Mouse (Mus musculus) kidney, embryonic 15.5 days (tissue): ENCODE data around the gene Slc30a2. TPM values are rescaled to one million over a fixed set of nuclear protein-coding genes. Genes with fewer than 3 reads are reported as not detected.
A peak's percentile ranks its signal among the peaks of the same experiment; 100 is the strongest.
"Not testable (repeated sequence)": the region's sequence is repeated elsewhere in the genome, so short reads cannot be mapped to it uniquely, and the experiment has no call there.

ENCODE experiments used
- ATAC-seq: fragments of 200-750 bp; cut with Nextera tagmentation; replicated peaks from 2 replicates; pipeline ENCODE4 v1.8.0; 2017; ENCODE audit warnings: moderate TSS enrichment; ENCODE audit not compliant: low FRiP score
- H3K27ac ChIP-seq: fragments of 300-500 bp; sonication (generic); 2 replicates; pipeline ENCODE4 v1.5.1; 2015; ENCODE audit warnings: mild to moderate bottlenecking, inconsistent platforms
- H3K27me3 ChIP-seq: fragments of 300-500 bp; sonication (generic); 2 replicates; pipeline ENCODE4 v1.6.1; 2015; ENCODE audit warnings: inconsistent platforms
- H3K36me3 ChIP-seq: fragments of 300-500 bp; sonication (generic); 2 replicates; pipeline ENCODE4 v1.6.1; 2015; ENCODE audit warnings: inconsistent platforms
- H3K4me1 ChIP-seq: fragments of 300-500 bp; sonication (generic); 2 replicates; pipeline ENCODE4 v1.6.1; 2015; ENCODE audit warnings: inconsistent platforms
- H3K4me2 ChIP-seq: fragments of 300-500 bp; sonication (generic); 2 replicates; pipeline ENCODE4 v1.6.1; 2015; ENCODE audit warnings: moderate library complexity, mild to moderate bottlenecking, inconsistent platforms
- H3K4me3 ChIP-seq: fragments of 300-500 bp; sonication (generic); replicated peaks from 2 replicates; pipeline ENCODE4 v1.5.1; 2015; ENCODE audit warnings: mild to moderate bottlenecking, inconsistent platforms
- H3K9ac ChIP-seq: fragments of 300-500 bp; sonication (generic); 2 replicates; pipeline ENCODE4 v1.6.1; 2015; ENCODE audit warnings: mild to moderate bottlenecking, inconsistent platforms
- H3K9me3 ChIP-seq: fragments of 300-500 bp; sonication (generic); replicated peaks from 2 replicates; pipeline ENCODE4 v1.6.1; 2016; ENCODE audit warnings: inconsistent platforms
- WGBS: fragments of 180-500 bp; shearing (Covaris S2); methylation state at CpG from one replicate; pipeline ENCODE4 v1.1.7; 2015; ENCODE audit warnings: mixed read lengths; 5-methylcytosine and 5-hydroxymethylcytosine counted together
- polyA plus RNA-seq: library from polyadenylated mRNA; unstranded; fragments of >200 nt; fragmentation: Nextera tagmentation; extraction: Ambion mirVana; gene quantifications from 2 replicates; pipeline ENCODE4 v1.2.1, GENCODE M21; 2015

Slc30a2 gene
- polyA plus RNA-seq, 1 experiment from 2014 or later = 1.1 TPM

- 53% methylated on average over 5 of the region's 5 CpGs for WGBS
- Histone ChIP-seq H3K4me2 (no peak overlapping the region), H3K36me3 (no peaks in the 10 kb centered on the region), H3K4me1 (peaks cover 11% of the 10 kb centered on the region; the same call in 1 of the 2 replicates), H3K27ac (no peak overlapping the region), H3K9me3 (no peaks in the 10 kb centered on the region), H3K9ac (no peak overlapping the region), H3K4me3 (no peak overlapping the region), H3K27me3 (no peaks in the 10 kb centered on the region)
- no peak for ATAC-seq
These were observed 18.3 kb upstream of the Slc30a2 start for GRCm38 (mm10) chr4:134324655-134325054.

GRCm38 (mm10) chr4:134326859-134327530 lies 16.0 kb upstream of the Slc30a2 start:
- H3K36me3 ChIP-seq = no peaks in the 10 kb centered on the region
- H3K4me3 ChIP-seq = no peak overlapping the region
- 62% methylated on average over 5 of the region's 5 CpGs for WGBS
- H3K4me1 ChIP-seq = peaks cover 11% of the 10 kb centered on the region; the same call in 1 of the 2 replicates
- peak; percentile 73 for ATAC-seq
- H3K4me2 ChIP-seq = no peak overlapping the region
- H3K9ac ChIP-seq = no peak overlapping the region
- peak overlapping the region; percentile 68; the same call in 1 of the 2 replicates for H3K27ac ChIP-seq
- no peaks in the 10 kb centered on the region for H3K27me3 ChIP-seq
- no peaks in the 10 kb centered on the region for H3K9me3 ChIP-seq

GRCm38 (mm10) chr4:134328151-134328550 lies 14.8 kb upstream of the Slc30a2 start:
- H3K9me3 ChIP-seq = no peaks in the 10 kb centered on the region

GRCm38 (mm10) chr4:134328832-134329231 lies 14.1 kb upstream of the Slc30a2 start:
- 88% methylated on average over 8 of the region's 8 CpGs for WGBS
- no peak overlapping the region for H3K4me3 ChIP-seq
- no peak overlapping the region for H3K9ac ChIP-seq
- no peaks in the 10 kb centered on the region for H3K9me3 ChIP-seq
- H3K4me2 ChIP-seq = no peak overlapping the region
- no peak for ATAC-seq
- no peaks in the 10 kb centered on the region for H3K27me3 ChIP-seq
- H3K27ac ChIP-seq = no peak overlapping the region
- H3K36me3 ChIP-seq = no peaks in the 10 kb centered on the region
- H3K4me1 ChIP-seq = peaks cover 11% of the 10 kb centered on the region; the same call in 1 of the 2 replicates

More at GRCm38 (mm10) chr4:134328151-134328550, 14.8 kb upstream of the Slc30a2 start:
- Histone ChIP-seq H3K4me2 (no peak overlapping the region), H3K4me1 (peaks cover 11% of the 10 kb centered on the region; the same call in 1 of the 2 replicates), H3K9ac (no peak overlapping the region), H3K27ac (peak overlapping the region; percentile 68; the same call in 1 of the 2 replicates), H3K4me3 (no peak overlapping the region), H3K27me3 (no peaks in the 10 kb centered on the region), H3K36me3 (no peaks in the 10 kb centered on the region)
- no peak for ATAC-seq
- 47% methylated on average over 8 of the region's 8 CpGs for WGBS

GRCm38 (mm10) chr4:134330281-134330680 lies 12.7 kb upstream of the Slc30a2 start:
- no peak; the same call in 1 of the 2 replicates for ATAC-seq
- H3K27ac ChIP-seq = peak overlapping the region; percentile 15; the same call in 1 of the 2 replicates
- no peaks in the 10 kb centered on the region for H3K36me3 ChIP-seq
- no peak overlapping the region for H3K4me3 ChIP-seq
- peaks cover 11% of the 10 kb centered on the region; the same call in 1 of the 2 replicates for H3K4me1 ChIP-seq
- no peaks in the 10 kb centered on the region for H3K9me3 ChIP-seq
- WGBS = 56% methylated on average over 5 of the region's 5 CpGs
- no peak overlapping the region for H3K4me2 ChIP-seq
- H3K27me3 ChIP-seq = no peaks in the 10 kb centered on the region
- no peak overlapping the region for H3K9ac ChIP-seq

- WGBS = 66% methylated on average over 6 of the region's 6 CpGs
- not testable (repeated sequence) for H3K27ac ChIP-seq, H3K9ac ChIP-seq, H3K9me3 ChIP-seq, H3K4me3 ChIP-seq, H3K36me3 ChIP-seq, H3K4me2 ChIP-seq, ATAC-seq
- peaks cover 15% of the 10 kb centered on the region for H3K4me1 ChIP-seq
- peaks cover 56% of the 10 kb centered on the region for H3K27me3 ChIP-seq
These were observed 1.8 kb upstream of the Slc30a2 start for GRCm38 (mm10) chr4:134341231-134341630.

- Histone ChIP-seq H3K4me3 (no peak overlapping the region), H3K9ac (no peak overlapping the region)
- 41% methylated on average over 11 of the region's 11 CpGs for WGBS
These were observed 685 bp upstream of the Slc30a2 start for GRCm38 (mm10) chr4:134342213-134342779.

GRCm38 (mm10) chr4:134344620-134345019 lies 1.6 kb downstream of the Slc30a2 start:
- Histone ChIP-seq H3K9ac (no peak overlapping the region), H3K27me3 (peaks cover 60% of the 10 kb centered on the region), H3K4me2 (no peak overlapping the region), H3K4me1 (peaks cover 15% of the 10 kb centered on the region), H3K27ac (no peak overlapping the region), H3K4me3 (no peak overlapping the region), H3K36me3 (no peaks in the 10 kb centered on the region), H3K9me3 (no peaks in the 10 kb centered on the region)
- 57% methylated on average over 3 of the region's 3 CpGs for WGBS
- ATAC-seq = no peak

More at GRCm38 (mm10) chr4:134342213-134342779, 685 bp upstream of the Slc30a2 start:
- Histone ChIP-seq H3K36me3 (no peaks in the 10 kb centered on the region), H3K27me3 (peaks cover 60% of the 10 kb centered on the region), H3K4me1 (peaks cover 15% of the 10 kb centered on the region), H3K9me3 (no peaks in the 10 kb centered on the region), H3K27ac (no peak overlapping the region), H3K4me2 (no peak overlapping the region)
- no peak for ATAC-seq

- Histone ChIP-seq H3K36me3 (no peaks in the 10 kb centered on the region), H3K27ac (no peak overlapping the region), H3K9ac (no peak overlapping the region), H3K4me2 (no peak overlapping the region), H3K4me1 (peaks cover 15% of the 10 kb centered on the region), H3K9me3 (no peaks in the 10 kb centered on the region), H3K4me3 (no peak overlapping the region), H3K27me3 (peaks cover 53% of the 10 kb centered on the region)
- 90% methylated on average over 15 of the region's 15 CpGs for WGBS
- ATAC-seq = no peak
These were observed 2.8 kb downstream of the Slc30a2 start for GRCm38 (mm10) chr4:134345802-134346201.

- H3K4me1 ChIP-seq = peaks cover 28% of the 10 kb centered on the region
- H3K9ac ChIP-seq = no peak overlapping the region
- peaks cover 34% of the 10 kb centered on the region for H3K27me3 ChIP-seq
- WGBS = 69% methylated on average over 11 of the region's 11 CpGs
- ATAC-seq = no peak
- H3K9me3 ChIP-seq = no peaks in the 10 kb centered on the region
- H3K4me2 ChIP-seq = no peak overlapping the region
- H3K27ac ChIP-seq = no peak overlapping the region
- H3K4me3 ChIP-seq = no peak overlapping the region
- no peaks in the 10 kb centered on the region for H3K36me3 ChIP-seq
These were observed 5.1 kb downstream of the Slc30a2 start for GRCm38 (mm10) chr4:134348078-134348477.

- H3K4me2 ChIP-seq = no peak overlapping the region
- H3K36me3 ChIP-seq = no peaks in the 10 kb centered on the region
- H3K9ac ChIP-seq = no peak overlapping the region
- 74% methylated on average over 5 of the region's 5 CpGs for WGBS
- H3K9me3 ChIP-seq = no peaks in the 10 kb centered on the region
- H3K4me1 ChIP-seq = peaks cover 28% of the 10 kb centered on the region
- H3K27me3 ChIP-seq = peaks cover 29% of the 10 kb centered on the region
- H3K27ac ChIP-seq = no peak overlapping the region
- ATAC-seq = no peak
- H3K4me3 ChIP-seq = no peak overlapping the region
These were observed 5.6 kb downstream of the Slc30a2 start for GRCm38 (mm10) chr4:134348545-134348944.

- WGBS = 89% methylated on average over 7 of the region's 7 CpGs
- H3K4me3 ChIP-seq = no peak overlapping the region
- H3K4me1 ChIP-seq = peaks cover 30% of the 10 kb centered on the region
- H3K9ac ChIP-seq = no peak overlapping the region
- no peaks in the 10 kb centered on the region for H3K9me3 ChIP-seq
- ATAC-seq = no peak
- H3K4me2 ChIP-seq = no peak overlapping the region
- no peak overlapping the region for H3K27ac ChIP-seq
- no peaks in the 10 kb centered on the region for H3K36me3 ChIP-seq
- H3K27me3 ChIP-seq = peaks cover 16% of the 10 kb centered on the region
These were observed 6.8 kb downstream of the Slc30a2 start for GRCm38 (mm10) chr4:134349829-134350228.
